Mouse (Mus musculus) midbrain, postnatal 0 days (tissue): ENCODE measurements around the gene Tnfrsf12a. TPM values are rescaled to one million over a fixed set of nuclear protein-coding genes. Genes with fewer than 3 reads are reported as not detected.

Experiments
- ATAC-seq: fragments of 200-750 bp; cut with Nextera tagmentation; 2 replicates; pipeline ENCODE4 v1.8.0; 2017; ENCODE audit warnings: moderate number of reproducible peaks, mild to moderate bottlenecking, moderate TSS enrichment, moderate library complexity; ENCODE audit not compliant: low FRiP score
- DNase-seq: peaks from one replicate; pipeline ENCODE4 v3.0.0-alpha.2; 2015; ENCODE audit warnings: low spot score
- H3K27ac ChIP-seq: fragments of 300-500 bp; sonication (generic); 2 replicates; pipeline ENCODE4 v1.5.1; 2014; ENCODE audit warnings: low read depth, mild to moderate bottlenecking, low read length, mixed read lengths
- H3K27me3 ChIP-seq: fragments of 300-500 bp; sonication (generic); 2 replicates; pipeline ENCODE4 v1.6.1; 2014; ENCODE audit warnings: low read length, control low read depth, mixed read lengths; ENCODE audit not compliant: insufficient read depth
- H3K36me3 ChIP-seq: fragments of 300-500 bp; sonication (generic); 2 replicates; pipeline ENCODE4 v1.6.1; 2014; ENCODE audit warnings: low read length, control low read depth, mixed read lengths; ENCODE audit not compliant: insufficient read depth
- H3K4me1 ChIP-seq: fragments of 300-500 bp; sonication (generic); 2 replicates; pipeline ENCODE4 v1.6.1; 2014; ENCODE audit warnings: mild to moderate bottlenecking, control low read depth, antibody characterized with exemption, low read length, mixed read lengths; ENCODE audit not compliant: insufficient read depth
- H3K4me2 ChIP-seq: fragments of 300-500 bp; sonication (generic); 2 replicates; pipeline ENCODE4 v1.6.1; 2014; ENCODE audit warnings: low read depth, mild to moderate bottlenecking, low read length, mixed read lengths; ENCODE audit not compliant: poor library complexity, severe bottlenecking
- H3K4me3 ChIP-seq: fragments of 300-500 bp; sonication (generic); 2 replicates; pipeline ENCODE4 v1.5.1; 2014; ENCODE audit warnings: low read depth, mild to moderate bottlenecking, low read length, moderate library complexity
- H3K9ac ChIP-seq: fragments of 300-500 bp; sonication (generic); replicated peaks from 2 replicates; pipeline ENCODE4 v1.6.1; 2014; ENCODE audit warnings: mild to moderate bottlenecking, low read length, moderate library complexity, mixed read lengths; ENCODE audit not compliant: poor library complexity, severe bottlenecking
- H3K9me3 ChIP-seq: fragments of 300-500 bp; sonication (generic); 2 replicates; pipeline ENCODE4 v1.6.1; 2016; ENCODE audit warnings: low read length, control low read depth
- CTCF ChIP-seq: IDR thresholded peaks from 2 replicates; pipeline ENCODE4 v1.5.1; 2016; ENCODE audit warnings: antibody characterized with exemption, mild to moderate bottlenecking
- WGBS: fragments of 180-500 bp; shearing (Covaris S2); extraction: QIAGEN DNeasy Blood & Tissue Kit; methylation state at CpG from one replicate; pipeline ENCODE4 v1.1.7; 2014; 5-methylcytosine and 5-hydroxymethylcytosine counted together
- polyA plus RNA-seq: library from polyadenylated mRNA; unstranded; fragments of >200 nt; fragmentation: Nextera tagmentation; extraction: Ambion mirVana; gene quantifications from 2 replicates; pipeline ENCODE4 v1.2.1, GENCODE M21; 2015
- total RNA-seq: library from RNA; depleted of rRNA; stranded (reverse); fragments of >200 nt; gene quantifications from 2 replicates; pipeline ENCODE4 v1.2.3, GENCODE M21; 2014

The Tnfrsf12a gene
- total and polyA plus RNA-seq, 2 experiments from 2014 or later, result 3.3 to 3.9 TPM

DNA sequence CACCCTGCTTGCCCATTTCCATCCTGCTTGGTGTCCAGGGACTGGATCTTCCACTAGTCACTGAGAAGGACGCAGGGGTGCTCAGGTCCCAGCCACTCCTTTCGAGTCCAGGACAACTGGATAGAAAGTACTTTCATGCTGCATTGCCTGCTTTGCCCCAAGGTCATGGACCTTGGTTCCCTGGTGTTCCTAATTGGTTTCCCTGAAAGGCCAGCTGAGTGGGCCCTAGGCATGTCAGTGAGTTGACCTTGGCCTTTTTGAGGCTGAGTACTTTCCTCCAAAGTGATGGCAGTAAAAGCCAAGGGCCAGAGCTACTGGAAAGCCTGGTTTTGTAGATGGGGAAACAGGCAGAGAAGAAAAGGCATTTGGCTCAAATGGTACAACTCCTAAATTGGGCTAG, 44.6 kb upstream of the Tnfrsf12a start:
- Histone ChIP-seq H3K4me3 (no peak overlapping the region), H3K4me2 (no peak overlapping the region), H3K9ac (no peak overlapping the region), H3K27ac (no peak overlapping the region), H3K4me1 (0 out of 2 replicates have a peak, but pooled peaks cover 5% of the 10 kb centered on the region), H3K27me3 (no peaks in the 10 kb centered on the region), H3K36me3 (no peaks in the 10 kb centered on the region), H3K9me3 (no peaks in the 10 kb centered on the region)
- ATAC-seq, result no peak
- DNase-seq, result no peak
- WGBS, result 69% methylated on average over 2 of the region's 2 CpGs
- no peak for TF ChIP-seq CTCF

- H3K9ac ChIP-seq, result no peak overlapping the region
- H3K4me2 ChIP-seq, result no peak overlapping the region
- no peaks in the 10 kb centered on the region for H3K4me1 ChIP-seq
- no peak for DNase-seq
- H3K9me3 ChIP-seq, result no peaks in the 10 kb centered on the region
- H3K27ac ChIP-seq, result no peak overlapping the region
- 42% methylated on average over 1 of the region's 1 CpGs for WGBS
- H3K27me3 ChIP-seq, result no peaks in the 10 kb centered on the region
- no peaks in the 10 kb centered on the region for H3K36me3 ChIP-seq
- TF ChIP-seq CTCF, result no peak
- no peak overlapping the region for H3K4me3 ChIP-seq
- ATAC-seq, result no peak
Observed at GRCm38 (mm10) chr17:23719455-23719854, 42.2 kb upstream of the Tnfrsf12a start.

- Histone ChIP-seq H3K4me3 (no peak overlapping the region), H3K36me3 (no peaks in the 10 kb centered on the region), H3K9ac (no peak overlapping the region), H3K4me2 (no peak overlapping the region), H3K4me1 (no peaks in the 10 kb centered on the region), H3K9me3 (no peaks in the 10 kb centered on the region), H3K27me3 (no peaks in the 10 kb centered on the region), H3K27ac (no peak overlapping the region)
- WGBS, result 58% methylated on average over 2 of the region's 2 CpGs
- ATAC-seq (no peak), DNase-seq (no peak)
- no peak for TF ChIP-seq CTCF
Observed at GRCm38 (mm10) chr17:23717003-23717402, 39.7 kb upstream of the Tnfrsf12a start.

GRCm38 (mm10) chr17:23706212-23706611, 28.9 kb upstream of the Tnfrsf12a start:
- Histone ChIP-seq H3K36me3 (no peaks in the 10 kb centered on the region), H3K9me3 (no peaks in the 10 kb centered on the region), H3K27ac (no peak overlapping the region), H3K9ac (no peak overlapping the region), H3K4me2 (no peak overlapping the region), H3K27me3 (no peaks in the 10 kb centered on the region), H3K4me3 (no peak overlapping the region), H3K4me1 (no peaks in the 10 kb centered on the region)
- ATAC-seq (peak; percentile 53; the same call in 1 of the 2 replicates), DNase-seq (peak; percentile 78)
- peak; percentile 93 for TF ChIP-seq CTCF
- WGBS, result 0% methylated on average over 3 of the region's 3 CpGs

DNA sequence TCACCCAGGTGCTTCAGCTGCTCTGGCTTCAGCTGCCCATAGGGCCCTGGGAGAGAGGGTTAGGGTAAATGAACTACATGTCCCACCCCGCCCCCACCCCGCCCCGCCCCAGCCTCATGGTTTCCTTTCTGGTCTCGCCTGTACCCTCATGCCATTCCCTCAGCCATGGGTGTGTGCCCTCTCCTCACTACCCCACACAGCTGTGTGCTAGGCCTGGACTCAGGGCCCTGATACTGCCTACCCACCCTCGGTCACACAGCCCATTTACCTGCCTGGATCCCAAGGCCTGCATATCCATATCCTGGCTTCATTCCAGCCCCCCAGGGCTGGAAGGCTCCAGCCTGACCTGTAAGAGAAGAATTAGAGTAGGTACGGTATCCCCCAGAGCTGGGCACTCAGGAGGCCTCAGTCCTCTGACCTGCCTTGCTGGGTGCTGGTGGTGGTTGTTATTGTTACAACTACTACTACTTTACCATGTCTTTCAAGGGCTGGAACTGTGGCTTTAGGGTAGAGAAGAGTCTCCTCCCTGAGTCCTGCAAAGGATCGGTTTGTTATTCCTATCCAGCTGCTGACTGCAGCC, 28.3 kb upstream of the Tnfrsf12a start:
- H3K9ac ChIP-seq, result no peak overlapping the region
- H3K9me3 ChIP-seq, result no peaks in the 10 kb centered on the region
- no peaks in the 10 kb centered on the region for H3K36me3 ChIP-seq
- no peak for TF ChIP-seq CTCF
- H3K27me3 ChIP-seq, result no peaks in the 10 kb centered on the region
- H3K27ac ChIP-seq, result no peak overlapping the region
- H3K4me3 ChIP-seq, result no peak overlapping the region
- 81% methylated on average over 7 of the region's 7 CpGs for WGBS
- no peak for DNase-seq
- ATAC-seq, result no peak
- H3K4me2 ChIP-seq, result no peak overlapping the region
- H3K4me1 ChIP-seq, result no peaks in the 10 kb centered on the region

- DNase-seq, result peak; percentile 17
- Histone ChIP-seq H3K27me3 (no peaks in the 10 kb centered on the region), H3K9ac (no peak overlapping the region), H3K4me1 (no peaks in the 10 kb centered on the region), H3K27ac (no peak overlapping the region), H3K36me3 (no peaks in the 10 kb centered on the region), H3K9me3 (no peaks in the 10 kb centered on the region), H3K4me3 (no peak overlapping the region), H3K4me2 (no peak overlapping the region)
- TF ChIP-seq CTCF, result no peak
- 54% methylated on average over 7 of the region's 7 CpGs for WGBS
- no peak for ATAC-seq
Observed at GRCm38 (mm10) chr17:23704741-23705140, 27.5 kb upstream of the Tnfrsf12a start.
